In genomic region chr9:108213105-108213504, GRCm38 (mm10) we compare ENCODE assay signal across 7 mouse cellular contexts. TPM values are rescaled to one million over a fixed set of nuclear protein-coding genes. Genes with fewer than 3 reads are reported as not detected.
A peak's percentile ranks its signal among the peaks of the same experiment; 100 is the strongest.
DNase-seq lines count a peak whose midpoint lies in the region; ATAC-seq lines count a peak whose summit lies in the region.

No protein-coding gene starts in this region.

- peaks cover 26% of the 10 kb centered on the region for H3K36me3 ChIP-seq in lung, embryonic 16.5 days (ENCODE audit: control insufficient read depth, insufficient read depth, low read length)
- H3K36me3 ChIP-seq in forebrain, embryonic 14.5 days (ENCODE audit: control insufficient read depth, insufficient read depth, low read length) = peaks cover 29% of the 10 kb centered on the region
- H3K36me3 ChIP-seq in stomach, embryonic 16.5 days (ENCODE audit: control insufficient read depth, insufficient read depth, low read length) = peaks cover 16% of the 10 kb centered on the region; the same call in 1 of the 2 replicates

- no peak overlapping the region for H3K4me3 ChIP-seq in lung, embryonic 16.5 days (ENCODE audit: low read length)
- H3K4me3 ChIP-seq in forebrain, embryonic 14.5 days (ENCODE audit: low read depth, low read length) = no peak overlapping the region
- H3K4me3 ChIP-seq in stomach, embryonic 16.5 days (replicated peaks; ENCODE audit: low read length) = no peak overlapping the region

- H3K27me3 ChIP-seq in lung, embryonic 16.5 days (ENCODE audit: control insufficient read depth, insufficient read depth, low read depth, low read length) = no peaks in the 10 kb centered on the region
- H3K27me3 ChIP-seq in forebrain, embryonic 14.5 days (replicated peaks; ENCODE audit: control insufficient read depth, insufficient read depth, low read length) = no peaks in the 10 kb centered on the region
- no peaks in the 10 kb centered on the region for H3K27me3 ChIP-seq in stomach, embryonic 16.5 days (ENCODE audit: control insufficient read depth, insufficient read depth, low read length)

- no peak overlapping the region for H3K9ac ChIP-seq in lung, embryonic 16.5 days (ENCODE audit: low read length)
- peak overlapping the region; percentile 35 for H3K9ac ChIP-seq in forebrain, embryonic 14.5 days (ENCODE audit: low read length)
- H3K9ac ChIP-seq in stomach, embryonic 16.5 days (ENCODE audit: low read length) = no peak overlapping the region

- ATAC-seq in lung, embryonic 16.5 days (ENCODE audit: low read depth) = peak; percentile 71
- ATAC-seq in forebrain, embryonic 14.5 days = peak; percentile 72
- peak; percentile 71; the same call in 1 of the 2 replicates for ATAC-seq in stomach, embryonic 16.5 days (ENCODE audit: insufficient read depth, low FRiP score)

- WGBS in lung, embryonic 16.5 days = 39% methylated on average over 7 of the region's 7 CpGs
- 3% methylated on average over 7 of the region's 7 CpGs for WGBS in forebrain, embryonic 14.5 days
- WGBS in stomach, embryonic 16.5 days = 52% methylated on average over 7 of the region's 7 CpGs

- no peaks in the 10 kb centered on the region for H3K9me3 ChIP-seq in lung, embryonic 16.5 days (ENCODE audit: control insufficient read depth, low read length)
- H3K9me3 ChIP-seq in forebrain, embryonic 14.5 days (replicated peaks; ENCODE audit: control insufficient read depth, low read length) = no peaks in the 10 kb centered on the region
- no peaks in the 10 kb centered on the region for H3K9me3 ChIP-seq in stomach, embryonic 16.5 days (replicated peaks; ENCODE audit: control insufficient read depth, low read length)

- no peak for DNase-seq in lung, postnatal 36 days
- DNase-seq in forebrain, embryonic 14.5 days (ENCODE audit: low spot score) = peak; percentile 76
- peak; percentile 21 for DNase-seq in lung, postnatal 14 days
- DNase-seq in cerebellum, postnatal 36 days = no peak
- no peak for DNase-seq in cerebellum, adult 11 months

- peak overlapping the region; percentile 52 for H3K27ac ChIP-seq in lung, embryonic 16.5 days (ENCODE audit: low read length)
- peak overlapping the region; percentile 74 for H3K27ac ChIP-seq in forebrain, embryonic 14.5 days (ENCODE audit: low read depth, low read length)
- H3K27ac ChIP-seq in stomach, embryonic 16.5 days (ENCODE audit: low read length) = no peak overlapping the region; the same call in 1 of the 2 replicates

- 0 out of 2 replicates have a peak, but pooled peaks cover 4% of the 10 kb centered on the region for H3K4me1 ChIP-seq in lung, embryonic 16.5 days (replicated peaks; ENCODE audit: control insufficient read depth, insufficient read depth, low read length)
- peaks cover 10% of the 10 kb centered on the region for H3K4me1 ChIP-seq in forebrain, embryonic 14.5 days (ENCODE audit: control insufficient read depth, insufficient read depth, low read length)
- H3K4me1 ChIP-seq in stomach, embryonic 16.5 days (ENCODE audit: control insufficient read depth, insufficient read depth, low read length) = no peaks in the 10 kb centered on the region

- H3K4me2 ChIP-seq in lung, embryonic 16.5 days (ENCODE audit: low read depth, low read length) = no peak overlapping the region
- H3K4me2 ChIP-seq in forebrain, embryonic 14.5 days (ENCODE audit: low read length) = peak overlapping the region; percentile 23; the same call in 1 of the 2 replicates
- H3K4me2 ChIP-seq in stomach, embryonic 16.5 days (ENCODE audit: low read depth, low read length) = no peak overlapping the region

RNA-seq across cellular contexts. Expression of gene Bsn, which starts 22.9 kb away (rescaled TPM):
- 0.26 and 0.30 TPM in 2 replicates for polyA plus RNA-seq in lung, embryonic 16.5 days (2015; fragmentation: Nextera tagmentation; extraction: Ambion mirVana)
- 5.3 and 6.6 TPM in 2 replicates for polyA plus RNA-seq in forebrain, embryonic 14.5 days (2014; fragmentation: Nextera tagmentation; extraction: Ambion mirVana)
- 2.9 and 3.2 TPM in 2 replicates for polyA plus RNA-seq in stomach, embryonic 16.5 days (2015; fragmentation: Nextera tagmentation; extraction: Ambion mirVana)

RNA-seq across cellular contexts. Expression of gene Dag1, which starts 50.7 kb away (rescaled TPM):
- polyA plus RNA-seq in lung, embryonic 16.5 days (2015; fragmentation: Nextera tagmentation; extraction: Ambion mirVana) = 124 and 141 TPM in 2 replicates
- 42.0 and 49.6 TPM in 2 replicates for polyA plus RNA-seq in forebrain, embryonic 14.5 days (2014; fragmentation: Nextera tagmentation; extraction: Ambion mirVana)
- 90.8 and 91.8 TPM in 2 replicates for polyA plus RNA-seq in stomach, embryonic 16.5 days (2015; fragmentation: Nextera tagmentation; extraction: Ambion mirVana)

Comparison
In these comparisons a context has a peak if more than half of its experiments do, and no peak if none do; other contexts are left out.
1. DNase-seq: peak in forebrain, embryonic 14.5 days (single experiment) and lung, postnatal 14 days (single experiment); none in lung, postnatal 36 days (single experiment), cerebellum, postnatal 36 days (0 of 2) and cerebellum, adult 11 months (single experiment).
2. Peak in every context shown above with its lines, with median percentiles within 50 percentile points of each other: ATAC-seq.